ENCODE assay signal across 10 mouse cellular contexts in genomic region chr6:49633470-49634095, GRCm38 (mm10).
DNase-seq lines count a peak whose midpoint lies in the region; ATAC-seq lines count a peak whose summit lies in the region.
"Had no signal": no experiment of that assay in that cellular context is flagged by ENCODE, and none has a peak within 500 bp of the region (broad histone marks: within the 10 kb centered on the region; RNA-seq: fewer than 3 reads in every experiment).

No protein-coding gene starts in this region.

- intact Hi-C loops in heart, postnatal 25 days (cut with DNase I): no loop called here

- H3K36me3 ChIP-seq in embryonic facial prominence, embryonic 12.5 days: no peaks in the 10 kb centered on the region
- no peaks in the 10 kb centered on the region for H3K36me3 ChIP-seq in neural tube, embryonic 15.5 days

- no peaks in the 10 kb centered on the region for H3K27me3 ChIP-seq in embryonic facial prominence, embryonic 12.5 days
- no peaks in the 10 kb centered on the region for H3K27me3 ChIP-seq in neural tube, embryonic 15.5 days (replicated peaks)

- no peak overlapping the region for H3K4me3 ChIP-seq in embryonic facial prominence, embryonic 12.5 days
- H3K4me3 ChIP-seq in neural tube, embryonic 15.5 days (replicated peaks): no peak overlapping the region
- H3K4me3 ChIP-seq: gastrocnemius, adult 2 months had no signal

- no peak for ATAC-seq in embryonic facial prominence, embryonic 12.5 days (ENCODE audit: insufficient number of reproducible peaks, insufficient read depth, low FRiP score, low TSS enrichment)
- ATAC-seq in neural tube, embryonic 15.5 days (ENCODE audit: low FRiP score): no peak

- peaks cover 3% of the 10 kb centered on the region; the same call in 1 of the 2 replicates for H3K9me3 ChIP-seq in embryonic facial prominence, embryonic 12.5 days
- no peaks in the 10 kb centered on the region for H3K9me3 ChIP-seq in neural tube, embryonic 15.5 days (replicated peaks)

- H3K4me2 ChIP-seq in embryonic facial prominence, embryonic 12.5 days (replicated peaks): no peak overlapping the region
- H3K4me2 ChIP-seq in neural tube, embryonic 15.5 days: no peak overlapping the region

- 34% methylated on average over 5 of the region's 5 CpGs for WGBS in embryonic facial prominence, embryonic 12.5 days
- WGBS in neural tube, embryonic 15.5 days: 37% methylated on average over 5 of the region's 5 CpGs

- 0 out of 2 replicates have a peak overlapping the region, but pooled peaks have one; percentile 6 for H3K27ac ChIP-seq in embryonic facial prominence, embryonic 12.5 days
- H3K27ac ChIP-seq in neural tube, embryonic 15.5 days (replicated peaks): 0 out of 2 replicates have a peak overlapping the region, but pooled peaks have one; percentile 9
- H3K27ac ChIP-seq: gastrocnemius, adult 2 months had no signal

- DNase-seq in heart, adult 11 months: peak; percentile 76
- DNase-seq in heart, postnatal 25 days (ENCODE audit: low spot score): no peak
- peak; percentile 64 to 85 for DNase-seq in layer of hippocampus, adult 18-20 months (ENCODE audit: low spot score in 2 of 2)
- no peak for DNase-seq in urinary bladder, postnatal 36 days (ENCODE audit: low spot score in 2 of 2)
- DNase-seq in heart, adult 18-20 months: no peak
- DNase-seq in thymus, postnatal 36 days: no peak
- DNase-seq: cerebellum, adult 8-10 months; gastrocnemius, adult 2 months had no signal

- H3K4me1 ChIP-seq in embryonic facial prominence, embryonic 12.5 days: peaks cover 15% of the 10 kb centered on the region
- peaks cover 4% of the 10 kb centered on the region for H3K4me1 ChIP-seq in neural tube, embryonic 15.5 days

- no peak overlapping the region for H3K9ac ChIP-seq in embryonic facial prominence, embryonic 12.5 days
- no peak overlapping the region for H3K9ac ChIP-seq in neural tube, embryonic 15.5 days (replicated peaks)

Comparison
In these comparisons a context has a peak if more than half of its experiments do, and no peak if none do; other contexts are left out.
1. DNase-seq: peak in heart, adult 11 months (single experiment) and layer of hippocampus, adult 18-20 months (2 of 2); none in heart, postnatal 25 days (single experiment), urinary bladder, postnatal 36 days (0 of 2), heart, adult 18-20 months (0 of 2) and thymus, postnatal 36 days (0 of 2).